Mouse (Mus musculus) liver, embryonic 16.5 days (tissue): Measurements from ENCODE around the gene Mrpl38. TPM values are rescaled to one million over a fixed set of nuclear protein-coding genes. Genes with fewer than 3 reads are reported as not detected.
A peak's percentile ranks its signal among the peaks of the same experiment; 100 is the strongest.

Experiments
- ATAC-seq: fragments of 200-750 bp; cut with Nextera tagmentation; 2 replicates; pipeline ENCODE4 v1.8.0; 2017; ENCODE audit warnings: low read depth, mild to moderate bottlenecking, moderate number of reproducible peaks, moderate library complexity
- H3K27ac ChIP-seq: fragments of 300-500 bp; sonication (generic); 2 replicates; pipeline ENCODE4 v1.5.1; 2014; ENCODE audit warnings: mild to moderate bottlenecking, low read length
- H3K27me3 ChIP-seq: fragments of 300-500 bp; sonication (generic); 2 replicates; pipeline ENCODE4 v1.6.1; 2014; ENCODE audit warnings: low read depth, low read length, mixed read lengths; ENCODE audit not compliant: control insufficient read depth, insufficient read depth
- H3K36me3 ChIP-seq: fragments of 300-500 bp; sonication (generic); 2 replicates; pipeline ENCODE4 v1.6.1; 2014; ENCODE audit warnings: mild to moderate bottlenecking; ENCODE audit not compliant: control insufficient read depth, insufficient read depth
- H3K4me1 ChIP-seq: fragments of 300-500 bp; sonication (generic); 2 replicates; pipeline ENCODE4 v1.6.1; 2014; ENCODE audit warnings: low read depth, low read length, mixed read lengths; ENCODE audit not compliant: control insufficient read depth
- H3K4me2 ChIP-seq: fragments of 300-500 bp; sonication (generic); 2 replicates; pipeline ENCODE4 v1.6.1; 2014; ENCODE audit warnings: low read depth, low read length, mixed read lengths
- H3K4me3 ChIP-seq: fragments of 300-500 bp; sonication (generic); 2 replicates; pipeline ENCODE4 v1.5.1; 2014; ENCODE audit warnings: low read depth, mild to moderate bottlenecking, low read length
- H3K9ac ChIP-seq: fragments of 300-500 bp; sonication (generic); 2 replicates; pipeline ENCODE4 v1.6.1; 2014; ENCODE audit warnings: low read depth, low read length
- H3K9me3 ChIP-seq: fragments of 300-500 bp; sonication (generic); replicated peaks from 2 replicates; pipeline ENCODE4 v1.6.1; 2016; ENCODE audit warnings: low read length; ENCODE audit not compliant: control insufficient read depth
- WGBS: fragments of 180-500 bp; shearing (Covaris S2); extraction: QIAGEN DNeasy Blood & Tissue Kit; methylation state at CpG from one replicate; pipeline ENCODE4 v1.1.7; 2014; ENCODE audit not compliant: insufficient replicate concordance; 5-methylcytosine and 5-hydroxymethylcytosine counted together
- polyA plus RNA-seq: library from polyadenylated mRNA; unstranded; fragments of >200 nt; fragmentation: Nextera tagmentation; extraction: Ambion mirVana; gene quantifications from 2 replicates; pipeline ENCODE4 v1.2.1, GENCODE M21; 2015

Mrpl38 gene
- polyA plus RNA-seq: 44.4 and 44.7 TPM in 2 replicates

DNA sequence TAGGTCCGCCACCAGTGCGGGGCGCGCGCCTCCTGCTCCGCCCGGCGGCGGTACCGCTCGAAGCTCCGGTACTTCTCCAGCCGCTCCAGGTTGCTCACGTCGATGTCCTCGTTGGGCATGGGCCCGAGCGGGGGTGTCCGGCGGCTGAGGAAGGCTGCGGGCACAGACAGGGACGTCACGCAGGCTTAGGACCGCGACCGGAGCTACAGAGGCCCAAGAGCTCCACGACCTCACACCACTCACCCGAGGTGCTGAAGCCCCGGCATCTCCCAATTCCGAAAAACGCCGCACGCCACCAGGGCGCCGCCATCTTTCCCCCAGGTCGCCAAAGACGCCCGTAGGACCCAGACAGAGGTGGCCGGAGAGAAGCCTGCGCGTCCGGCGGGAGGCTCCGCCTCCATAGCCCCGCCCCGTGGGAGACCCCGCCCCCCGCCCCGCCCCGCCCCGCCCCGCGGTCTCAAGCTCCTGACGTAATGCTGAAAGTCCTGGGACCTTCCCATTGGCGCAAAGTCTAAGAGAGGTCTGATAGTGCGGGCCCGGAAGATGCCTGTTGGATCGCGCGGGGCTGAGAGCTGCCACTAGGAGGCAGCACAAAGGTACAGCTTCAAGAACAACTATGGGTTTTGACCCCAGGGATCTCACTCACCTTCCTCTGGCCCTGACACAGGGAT, at the start of gene Mrpl38:
Gene Mrpl38 (minus strand): TSS at position 401 of the 671 bp plus-strand sequence.
- peaks cover 39% of the 10 kb centered on the region for H3K4me1 ChIP-seq
- H3K27ac ChIP-seq: peak within 1 kb of the TSS; percentile 71
- peak; percentile 93 for ATAC-seq
- peak within 1 kb of the TSS; percentile 86 for H3K4me3 ChIP-seq
- WGBS: under 1% methylated on average over 57 of the region's 60 CpGs
- H3K36me3 ChIP-seq: no peaks in the 10 kb centered on the region; the same call in 1 of the 2 replicates
- H3K4me2 ChIP-seq: peak within 1 kb of the TSS; percentile 90
- no peaks in the 10 kb centered on the region for H3K9me3 ChIP-seq
- no peaks in the 10 kb centered on the region for H3K27me3 ChIP-seq
- peak within 1 kb of the TSS; percentile 86 for H3K9ac ChIP-seq

DNA sequence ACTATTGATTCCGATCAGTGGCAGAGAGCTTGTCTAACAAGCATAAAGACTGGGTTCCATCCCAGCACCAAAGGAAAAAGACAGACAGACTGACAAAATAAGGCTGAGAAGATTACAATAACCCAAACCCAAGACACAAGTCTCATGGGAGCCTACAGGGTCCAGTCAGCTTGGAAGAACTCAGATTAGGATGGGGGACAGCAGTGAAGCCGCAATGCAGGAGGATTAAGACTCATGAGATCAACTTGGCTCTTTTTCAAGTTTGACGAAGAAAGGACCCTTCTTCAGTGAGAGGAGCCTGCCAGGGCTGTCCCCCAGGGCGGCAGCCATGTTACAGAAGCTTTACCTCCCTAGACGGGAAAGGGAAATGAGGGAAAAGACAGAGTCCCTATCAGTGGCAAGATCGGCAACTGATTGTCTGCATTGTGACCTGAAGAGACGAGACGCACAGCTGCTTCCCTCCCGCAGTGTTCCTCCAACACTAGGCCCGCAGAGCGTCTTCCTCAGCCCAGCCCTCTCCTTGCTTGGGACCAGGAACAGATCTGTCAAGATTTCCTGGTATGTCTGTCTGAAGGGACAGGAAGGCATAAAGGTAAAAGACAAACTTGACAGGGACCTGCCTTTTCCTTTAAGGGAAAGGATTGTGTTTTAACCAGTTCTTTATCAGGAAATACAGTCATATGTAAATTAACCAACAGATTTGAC, 48.7 kb upstream of the Mrpl38 start:
- H3K36me3 ChIP-seq: 0 out of 2 replicates have a peak, but pooled peaks cover 6% of the 10 kb centered on the region
- no peak overlapping the region for H3K9ac ChIP-seq
- no peak for ATAC-seq
- no peak overlapping the region for H3K27ac ChIP-seq
- H3K27me3 ChIP-seq: no peaks in the 10 kb centered on the region
- no peaks in the 10 kb centered on the region for H3K4me1 ChIP-seq
- WGBS: 55% methylated on average over 11 of the region's 11 CpGs
- H3K4me2 ChIP-seq: no peak overlapping the region
- H3K9me3 ChIP-seq: no peaks in the 10 kb centered on the region
- H3K4me3 ChIP-seq: no peak overlapping the region

DNA sequence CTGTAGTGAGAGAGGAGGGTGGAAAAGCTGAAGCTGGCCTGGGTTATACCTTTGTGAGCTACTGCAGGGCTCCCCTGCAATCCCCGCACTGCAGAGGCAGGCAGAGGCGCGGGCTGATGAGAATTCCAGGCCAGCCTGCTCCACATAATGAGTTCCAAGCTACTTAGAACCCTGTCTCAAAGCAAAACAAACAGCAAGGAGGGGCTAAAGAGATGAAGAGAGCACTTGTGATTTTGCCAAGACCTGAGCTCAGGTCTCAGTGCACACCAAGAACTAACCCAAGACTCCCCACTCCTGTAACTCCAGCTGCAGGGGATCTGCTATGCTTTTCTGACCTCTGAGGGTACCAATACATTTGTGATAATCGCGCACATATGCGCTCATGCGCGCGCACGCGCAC, 47.7 kb upstream of the Mrpl38 start:
- Histone ChIP-seq H3K27me3 (no peaks in the 10 kb centered on the region), H3K4me1 (no peaks in the 10 kb centered on the region), H3K36me3 (0 out of 2 replicates have a peak, but pooled peaks cover 6% of the 10 kb centered on the region), H3K9me3 (no peaks in the 10 kb centered on the region), H3K4me2 (no peak overlapping the region), H3K27ac (no peak overlapping the region), H3K9ac (no peak overlapping the region), H3K4me3 (no peak overlapping the region)
- ATAC-seq: no peak
- WGBS: 93% methylated on average over 11 of the region's 11 CpGs

DNA sequence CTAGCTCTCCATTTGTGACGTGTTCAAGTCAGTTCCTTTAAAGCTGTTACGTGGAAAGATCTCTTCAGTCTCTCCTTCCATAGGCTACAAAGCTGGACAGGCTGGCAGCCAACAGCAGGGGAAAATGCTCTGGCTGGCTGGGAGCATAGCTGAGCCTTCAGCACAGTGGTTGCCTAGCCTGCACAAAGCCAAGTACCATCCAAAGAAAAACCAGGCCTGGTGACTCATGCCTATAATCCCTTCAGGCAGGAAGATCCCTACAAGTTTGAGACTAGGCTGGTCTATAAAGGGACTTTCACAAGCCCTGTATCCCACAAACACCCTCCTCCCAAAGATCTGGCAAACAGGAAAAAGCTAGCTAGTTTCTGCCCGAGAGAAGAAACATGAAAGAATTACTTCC, 47.2 kb upstream of the Mrpl38 start:
- Histone ChIP-seq H3K4me2 (no peak overlapping the region), H3K4me1 (no peaks in the 10 kb centered on the region), H3K9ac (no peak overlapping the region), H3K9me3 (no peaks in the 10 kb centered on the region), H3K36me3 (0 out of 2 replicates have a peak, but pooled peaks cover 6% of the 10 kb centered on the region), H3K27ac (no peak overlapping the region), H3K27me3 (no peaks in the 10 kb centered on the region), H3K4me3 (no peak overlapping the region)
- ATAC-seq: no peak
- 74% methylated on average over 3 of the region's 3 CpGs for WGBS

DNA sequence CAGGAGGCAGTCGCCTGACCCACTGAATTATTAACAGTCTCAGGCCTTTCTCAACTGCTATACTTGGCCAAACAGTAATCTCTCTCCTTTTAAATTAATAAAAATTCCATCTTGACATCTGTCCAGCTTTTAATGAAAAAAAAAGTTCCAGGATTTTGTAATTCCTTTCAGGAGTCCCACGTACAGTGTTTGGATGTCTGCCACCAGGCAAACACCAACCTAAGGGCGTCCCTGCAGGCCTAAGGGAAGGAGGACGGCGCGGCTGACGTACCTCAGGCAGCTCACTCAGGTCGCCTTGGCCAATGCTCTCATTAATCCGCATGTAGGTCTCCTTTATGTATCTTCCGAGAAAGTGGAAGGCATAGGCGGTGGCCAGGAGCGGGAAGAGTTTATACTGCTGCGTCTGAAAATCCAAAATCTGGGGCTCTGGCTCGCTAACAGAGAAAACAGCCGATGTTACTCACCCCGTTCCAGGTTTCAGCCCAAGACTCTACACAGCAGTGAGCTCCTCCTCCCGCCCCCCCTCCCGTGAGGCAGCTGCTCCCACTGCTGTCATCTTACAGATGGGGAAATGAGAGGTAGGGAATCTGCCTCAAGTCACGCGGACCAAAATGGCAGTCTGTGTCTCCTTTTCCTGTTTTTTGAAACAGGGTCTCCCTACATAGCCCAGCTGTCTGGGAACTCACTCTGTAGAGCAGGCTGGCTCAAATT, 39.9 kb upstream of the Mrpl38 start:
- no peak overlapping the region for H3K4me2 ChIP-seq
- peaks cover 20% of the 10 kb centered on the region for H3K36me3 ChIP-seq
- 88% methylated on average over 20 of the region's 20 CpGs for WGBS
- H3K27ac ChIP-seq: no peak overlapping the region
- H3K9ac ChIP-seq: no peak overlapping the region
- H3K27me3 ChIP-seq: no peaks in the 10 kb centered on the region
- H3K4me1 ChIP-seq: no peaks in the 10 kb centered on the region
- H3K4me3 ChIP-seq: no peak overlapping the region
- H3K9me3 ChIP-seq: no peaks in the 10 kb centered on the region
- no peak for ATAC-seq

DNA sequence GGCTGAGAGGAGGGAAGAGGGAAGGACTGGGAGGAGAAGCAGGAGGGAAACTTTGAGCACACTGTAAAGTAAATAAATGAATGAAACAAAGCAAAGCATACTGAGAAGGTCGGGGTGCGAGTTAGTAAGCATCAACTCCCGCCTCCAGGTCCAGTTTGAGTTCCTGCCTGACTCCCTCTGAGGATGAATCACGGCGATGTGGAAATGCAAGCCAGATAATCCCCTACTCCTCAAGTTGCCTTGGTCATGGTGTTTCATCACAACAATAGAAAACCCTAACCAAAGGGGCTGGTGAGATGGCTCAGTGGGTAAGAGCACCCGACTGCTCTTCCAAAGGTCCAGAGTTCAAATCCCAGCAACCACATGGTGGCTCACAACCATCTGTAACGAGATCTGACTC, 37.3 kb upstream of the Mrpl38 start:
- no peaks in the 10 kb centered on the region for H3K9me3 ChIP-seq
- H3K9ac ChIP-seq: no peak overlapping the region
- 77% methylated on average over 7 of the region's 7 CpGs for WGBS
- H3K36me3 ChIP-seq: peaks cover 30% of the 10 kb centered on the region
- no peak for ATAC-seq
- H3K4me2 ChIP-seq: no peak overlapping the region
- H3K4me3 ChIP-seq: no peak overlapping the region
- H3K27me3 ChIP-seq: no peaks in the 10 kb centered on the region
- H3K4me1 ChIP-seq: no peaks in the 10 kb centered on the region
- H3K27ac ChIP-seq: no peak overlapping the region

DNA sequence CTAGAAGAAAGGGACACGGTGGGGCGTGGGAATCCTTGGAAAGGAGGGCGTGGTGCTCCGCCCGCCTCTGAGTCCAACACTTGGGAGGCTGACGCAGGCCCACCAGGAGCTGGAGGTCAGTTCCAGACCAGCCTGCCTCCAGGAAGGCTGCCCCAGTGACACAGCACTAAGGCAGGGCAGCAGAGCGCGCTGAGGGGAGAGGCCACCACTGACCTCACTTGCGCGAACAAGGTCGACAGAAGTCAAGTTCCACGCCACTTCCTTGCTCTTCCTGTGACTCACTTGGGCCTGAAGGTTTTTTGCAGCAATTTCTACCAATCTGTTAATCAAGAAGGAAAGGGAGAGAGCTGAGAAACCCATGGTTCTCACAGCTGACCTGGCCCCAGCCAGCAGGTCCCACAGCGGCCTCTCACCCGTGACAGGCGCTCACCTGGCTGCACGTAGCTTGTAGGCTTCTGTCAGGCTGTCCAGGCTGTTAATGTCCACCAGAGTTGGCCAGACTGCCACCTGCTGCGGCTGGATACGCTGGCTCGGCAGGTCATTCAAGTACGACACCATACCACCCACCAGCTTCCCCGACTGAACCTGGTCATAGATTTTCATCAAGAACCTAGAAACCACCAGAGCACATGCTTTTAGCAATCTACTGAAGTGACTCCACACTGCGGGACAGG, 36.2 kb upstream of the Mrpl38 start:
- Histone ChIP-seq H3K36me3 (peaks cover 27% of the 10 kb centered on the region), H3K9ac (no peak overlapping the region), H3K9me3 (no peaks in the 10 kb centered on the region), H3K27ac (no peak overlapping the region), H3K27me3 (no peaks in the 10 kb centered on the region), H3K4me2 (no peak overlapping the region), H3K4me1 (no peaks in the 10 kb centered on the region; the same call in none of the 2 replicates), H3K4me3 (no peak overlapping the region)
- 82% methylated on average over 22 of the region's 22 CpGs for WGBS
- no peak for ATAC-seq

DNA sequence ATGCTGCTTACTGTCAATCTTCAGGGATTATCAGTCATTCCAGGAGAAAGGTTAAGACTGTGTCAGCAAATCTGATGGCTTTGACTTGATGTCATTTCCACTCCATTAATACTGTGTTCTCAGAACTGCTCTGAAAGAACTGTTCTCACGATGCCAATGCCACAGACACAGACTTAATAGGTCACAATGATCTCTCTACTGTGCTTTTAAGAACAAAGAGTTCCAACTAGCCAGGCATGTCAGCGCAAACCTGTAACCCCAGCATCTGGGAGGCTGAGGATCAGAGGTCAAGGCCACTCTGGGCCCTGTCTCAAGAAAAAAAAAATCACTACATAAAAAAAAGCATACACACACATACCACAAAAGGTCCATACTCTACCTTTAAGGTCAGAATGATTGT, 33.3 kb upstream of the Mrpl38 start:
- H3K4me3 ChIP-seq: no peak overlapping the region
- no peak overlapping the region for H3K4me2 ChIP-seq
- peaks cover 19% of the 10 kb centered on the region for H3K36me3 ChIP-seq
- H3K27ac ChIP-seq: no peak overlapping the region
- H3K4me1 ChIP-seq: peaks cover 10% of the 10 kb centered on the region
- H3K9ac ChIP-seq: no peak overlapping the region
- no peak for ATAC-seq
- no peaks in the 10 kb centered on the region for H3K9me3 ChIP-seq
- WGBS: 76% methylated on average over 2 of the region's 2 CpGs
- no peaks in the 10 kb centered on the region for H3K27me3 ChIP-seq
